Mouse (Mus musculus) left cerebral cortex, adult 8-10 months (tissue): Measurements from ENCODE around the gene Dcaf11. TPM values are rescaled to one million over a fixed set of nuclear protein-coding genes. Genes with fewer than 3 reads are reported as not detected.
A peak's percentile ranks its signal among the peaks of the same experiment; 100 is the strongest.

Source experiments
- DNase-seq, 2 experiments: peaks; one replicate each; pipeline ENCODE4 v3.0.0; 2022; ENCODE audit warnings: low spot score in 2 of 2
- total RNA-seq, 4 experiments: library from RNA; stranded (reverse); gene quantifications; 2 replicates each; pipeline ENCODE4 v1.2.4; 2022

Dcaf11 gene
- total RNA-seq, 4 experiments from 2014 or later, result 83.5 to 91.6 (median 85.1) TPM

GRCm38 (mm10) chr14:55584303-55584701, 24.5 kb downstream of the Dcaf11 start:
- DNase-seq, result no peak

- DNase-seq, result peak in 1 of 2 experiments; percentile 51
Observed at GRCm38 (mm10) chr14:55584702-55585565, 25.1 kb downstream of the Dcaf11 start, which contains the start of gene Emc9. TSS of gene Emc9 (minus strand) at chr14:55585302.

GRCm38 (mm10) chr14:55585566-55585960, 25.8 kb downstream of the Dcaf11 start:
- DNase-seq, result no peak

- no peak for DNase-seq
Observed at GRCm38 (mm10) chr14:55586149-55586548, 26.3 kb downstream of the Dcaf11 start.

- DNase-seq, result no peak
Observed at GRCm38 (mm10) chr14:55589271-55589670, 29.5 kb downstream of the Dcaf11 start.

- DNase-seq, result no peak
Observed at GRCm38 (mm10) chr14:55589771-55590448, 30.1 kb downstream of the Dcaf11 start.

GRCm38 (mm10) chr14:55590748-55591330, 31.0 kb downstream of the Dcaf11 start, which contains the start of gene Psme2:
TSS of gene Psme2 (minus strand) at chr14:55591113.
- DNase-seq, result peak in 1 of 2 experiments; percentile 95

GRCm38 (mm10) chr14:55591331-55591891, 31.6 kb downstream of the Dcaf11 start, which contains the start of gene Rnf31:
TSS of gene Rnf31 (plus strand) at chr14:55591708.
- DNase-seq, result peak; percentile 77 to 94

- DNase-seq, result no peak
Observed at GRCm38 (mm10) chr14:55592226-55592625, 32.4 kb downstream of the Dcaf11 start.

- DNase-seq, result no peak
Observed at GRCm38 (mm10) chr14:55596036-55596690, 36.4 kb downstream of the Dcaf11 start.

- DNase-seq, result no peak
Observed at GRCm38 (mm10) chr14:55598521-55599390, 39.0 kb downstream of the Dcaf11 start.

GRCm38 (mm10) chr14:55603271-55603632, 43.4 kb downstream of the Dcaf11 start, which contains the start of gene Irf9:
TSS of gene Irf9 (plus strand) at chr14:55603571.
- DNase-seq, result no peak

GRCm38 (mm10) chr14:55603633-55604576, 44.1 kb downstream of the Dcaf11 start:
- peak; percentile 73 to 79 for DNase-seq

GRCm38 (mm10) chr14:55604823-55605222, 45.0 kb downstream of the Dcaf11 start:
- no peak for DNase-seq

GRCm38 (mm10) chr14:55605743-55606459, 46.1 kb downstream of the Dcaf11 start:
- DNase-seq, result no peak

- DNase-seq, result no peak
Observed at GRCm38 (mm10) chr14:55608339-55608738, 48.5 kb downstream of the Dcaf11 start.

- DNase-seq, result no peak
Observed at GRCm38 (mm10) chr14:55613346-55613745, 53.5 kb downstream of the Dcaf11 start.

- DNase-seq, result no peak
Observed at GRCm38 (mm10) chr14:55614565-55615178, 54.9 kb downstream of the Dcaf11 start.
